In the genomic region with DNA sequence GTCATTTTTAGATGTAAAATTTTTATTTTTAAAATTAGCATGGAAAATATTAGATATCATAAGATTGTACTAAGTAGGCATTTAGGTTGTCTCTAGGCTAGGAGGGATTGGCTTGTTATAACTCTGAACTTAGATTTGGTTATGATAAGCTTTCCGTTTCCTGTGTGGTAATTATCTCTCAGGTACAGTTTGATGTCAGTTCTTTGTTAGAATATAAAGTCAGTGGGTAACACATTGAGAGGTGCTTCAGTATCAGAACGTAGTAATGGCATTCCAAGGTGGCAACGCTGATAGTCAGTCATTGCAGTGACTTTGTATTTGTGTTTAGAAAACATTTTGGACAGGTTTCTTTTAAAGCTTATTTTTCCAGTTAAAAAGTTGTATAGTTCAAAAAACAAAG, we compare ENCODE assay signal across 25 mouse cellular contexts.
DNase-seq lines count a peak whose midpoint lies in the region; ATAC-seq and TF ChIP-seq lines count a peak whose summit lies in the region.
"Had no signal": no experiment of that assay in that cellular context is flagged by ENCODE, and none has a peak within 500 bp of the region (broad histone marks: within the 10 kb centered on the region; RNA-seq: fewer than 3 reads in every experiment).

No protein-coding gene starts in this region.

- H3K4me1 ChIP-seq in G1E (ENCODE audit: insufficient read depth, low read depth, low read length), result no peaks in the 10 kb centered on the region
- H3K4me1 ChIP-seq: intestine, embryonic 15.5 days had no signal

- no peaks in the 10 kb centered on the region for H3K9me3 ChIP-seq in G1E (replicated peaks)
- H3K9me3 ChIP-seq: heart, embryonic 10.5 days; heart, embryonic 13.5 days; intestine, embryonic 15.5 days had no signal

- H3K27me3 ChIP-seq in G1E (ENCODE audit: insufficient read depth, low read length), result no peaks in the 10 kb centered on the region
- H3K27me3 ChIP-seq: heart, embryonic 13.5 days; intestine, embryonic 15.5 days; Patski had no signal

- peak; percentile 57 for DNase-seq in CD4-positive, CD25-positive, alpha-beta regulatory T cell, adult 2 months (ENCODE audit: low read depth, low spot score)
- no peak for DNase-seq in G1E (ENCODE audit: low spot score)
- DNase-seq in induced T-regulatory cell, adult 2 months (ENCODE audit: low read depth), result peak; percentile 67
- no peak for DNase-seq in gastrocnemius, postnatal 36 days
- no peak for DNase-seq in right cerebral cortex, postnatal 4 days
- DNase-seq in cerebellum, postnatal 4 days (ENCODE audit: low spot score in 2 of 2), result no peak
- no peak for DNase-seq in urinary bladder, postnatal 4 days (ENCODE audit: low spot score in 2 of 2)
- DNase-seq: adrenal gland, adult 2 months; adrenal gland, postnatal 14 days; cerebellum, adult 11 months; cerebellum, adult 2 months; cerebellum, adult 9-11 months; cerebellum, postnatal 25 days; forebrain, postnatal 0 days; gastrocnemius, postnatal 25 days; heart, adult 2 months; heart, postnatal 14 days; heart, postnatal 4 days had no signal

- intact Hi-C loops in gastrocnemius, postnatal 36 days (cut with DNase I), result no loop called here

- no peak for TF ChIP-seq CTCF in G1E (IDR thresholded peaks at IDR 0.05; ENCODE audit: low read depth, low read length)

- H3K36me3 ChIP-seq in G1E (replicated peaks), result peaks cover 2% of the 10 kb centered on the region
- H3K36me3 ChIP-seq: heart, embryonic 10.5 days; heart, embryonic 13.5 days; intestine, embryonic 15.5 days had no signal

- peak; percentile 15; the same call in 1 of the 2 replicates for ATAC-seq in G1E (ENCODE audit: extremely low read depth, insufficient number of reproducible peaks, low FRiP score, poor library complexity, severe bottlenecking)
- 0 out of 2 replicates have a peak, but pooled peaks have one; percentile 30 for ATAC-seq in megakaryocyte-erythroid progenitor cell, adult 5-6 weeks (replicated peaks; ENCODE audit: low FRiP score, low TSS enrichment, poor library complexity, severe bottlenecking)
- ATAC-seq: forebrain, embryonic 14.5 days; forebrain, postnatal 0 days; hindbrain, postnatal 0 days; intestine, embryonic 15.5 days; Patski had no signal

- no peak overlapping the region for H3K4me3 ChIP-seq in G1E (ENCODE audit: low read depth, low read length)
- H3K4me3 ChIP-seq: heart, adult 2 months; heart, embryonic 10.5 days; heart, embryonic 13.5 days; intestine, embryonic 15.5 days had no signal

Comparison
In these comparisons a context has a peak if more than half of its experiments do, and no peak if none do; other contexts are left out.
1. DNase-seq: peak in CD4-positive, CD25-positive, alpha-beta regulatory T cell, adult 2 months (single experiment) and induced T-regulatory cell, adult 2 months (single experiment); none in G1E (single experiment), gastrocnemius, postnatal 36 days (0 of 2), right cerebral cortex, postnatal 4 days (single experiment), cerebellum, postnatal 4 days (0 of 2) and urinary bladder, postnatal 4 days (0 of 2).